Mouse (Mus musculus) midbrain, embryonic 12.5 days (tissue): ENCODE data around the gene Apeh. TPM values are rescaled to one million over a fixed set of nuclear protein-coding genes. Genes with fewer than 3 reads are reported as not detected.
"Not testable (repeated sequence)": the region's sequence is repeated elsewhere in the genome, so short reads cannot be mapped to it uniquely, and the experiment has no call there.

ENCODE experiments used
- ATAC-seq: fragments of 200-750 bp; cut with Nextera tagmentation; 2 replicates; pipeline ENCODE4 v1.8.0; 2017; ENCODE audit warnings: low read depth, moderate TSS enrichment, moderate library complexity; ENCODE audit not compliant: low FRiP score
- H3K27ac ChIP-seq: fragments of 300-500 bp; sonication (generic); replicated peaks from 2 replicates; pipeline ENCODE4 v1.5.1; 2016; ENCODE audit warnings: mild to moderate bottlenecking
- H3K27me3 ChIP-seq: fragments of 300-500 bp; sonication (generic); 2 replicates; pipeline ENCODE4 v1.6.1; 2016; ENCODE audit warnings: mild to moderate bottlenecking
- H3K36me3 ChIP-seq: fragments of 300-500 bp; sonication (generic); 2 replicates; pipeline ENCODE4 v1.6.1; 2016
- H3K4me1 ChIP-seq: fragments of 300-500 bp; sonication (generic); 2 replicates; pipeline ENCODE4 v1.6.1; 2016
- H3K4me2 ChIP-seq: fragments of 300-500 bp; sonication (generic); replicated peaks from 2 replicates; pipeline ENCODE4 v1.6.1; 2016; ENCODE audit warnings: mild to moderate bottlenecking, moderate library complexity
- H3K4me3 ChIP-seq: fragments of 300-500 bp; sonication (generic); 2 replicates; pipeline ENCODE4 v1.5.1; 2016; ENCODE audit warnings: mild to moderate bottlenecking
- H3K9ac ChIP-seq: fragments of 300-500 bp; sonication (generic); replicated peaks from 2 replicates; pipeline ENCODE4 v1.6.1; 2016; ENCODE audit warnings: mild to moderate bottlenecking, moderate library complexity
- H3K9me3 ChIP-seq: fragments of 300-500 bp; sonication (generic); 2 replicates; pipeline ENCODE4 v1.6.1; 2016; ENCODE audit warnings: mild to moderate bottlenecking
- WGBS: fragments of 180-500 bp; shearing (Covaris S2); methylation state at CpG from one replicate; pipeline ENCODE4 v1.1.7; 2016; 5-methylcytosine and 5-hydroxymethylcytosine counted together
- polyA plus RNA-seq: library from polyadenylated mRNA; unstranded; fragments of >200 nt; fragmentation: Nextera tagmentation; extraction: Ambion mirVana; gene quantifications from 2 replicates; pipeline ENCODE4 v1.2.1, GENCODE M21; 2016

The Apeh gene
- polyA plus RNA-seq = 63.2 and 70.2 TPM in 2 replicates

- Histone ChIP-seq H3K4me3 (peak within 1 kb of the TSS; percentile 88), H3K4me2 (peak within 1 kb of the TSS; percentile 95), H3K36me3 (peaks cover 38% of the 10 kb centered on the region), H3K9ac (peak within 1 kb of the TSS; percentile 90), H3K27ac (peak within 1 kb of the TSS; percentile 73), H3K9me3 (no peaks in the 10 kb centered on the region), H3K27me3 (no peaks in the 10 kb centered on the region), H3K4me1 (peaks cover 28% of the 10 kb centered on the region)
- peak; percentile 94 for ATAC-seq
- under 1% methylated on average over 51 of the region's 52 CpGs for WGBS
Measured at GRCm38 (mm10) chr9:108094184-108094941, at the start of gene Apeh. TSS of gene Apeh (minus strand) at chr9:108094606.

GRCm38 (mm10) chr9:108143470-108143869, 49.1 kb upstream of the Apeh start:
- Histone ChIP-seq H3K9ac (no peak overlapping the region), H3K9me3 (no peaks in the 10 kb centered on the region), H3K4me3 (no peak overlapping the region), H3K36me3 (peaks cover 9% of the 10 kb centered on the region), H3K27me3 (no peaks in the 10 kb centered on the region), H3K27ac (no peak overlapping the region), H3K4me2 (no peak overlapping the region), H3K4me1 (peaks cover 2% of the 10 kb centered on the region; the same call in 1 of the 2 replicates)
- WGBS = 88% methylated on average over 2 of the region's 2 CpGs
- no peak for ATAC-seq

- WGBS = 87% methylated on average over 10 of the region's 10 CpGs
- H3K27ac ChIP-seq = no peak overlapping the region
- peaks cover 2% of the 10 kb centered on the region; the same call in 1 of the 2 replicates for H3K4me1 ChIP-seq
- H3K4me2 ChIP-seq = no peak overlapping the region
- H3K27me3 ChIP-seq = no peaks in the 10 kb centered on the region
- H3K36me3 ChIP-seq = peaks cover 29% of the 10 kb centered on the region
- H3K9me3 ChIP-seq = no peaks in the 10 kb centered on the region
- ATAC-seq = no peak
- H3K4me3 ChIP-seq = no peak overlapping the region
- no peak overlapping the region for H3K9ac ChIP-seq
Measured at GRCm38 (mm10) chr9:108141387-108141786, 47.0 kb upstream of the Apeh start.

- H3K9me3 ChIP-seq = no peaks in the 10 kb centered on the region
- H3K4me1 ChIP-seq = peaks cover 2% of the 10 kb centered on the region; the same call in 1 of the 2 replicates
- WGBS = 77% methylated on average over 7 of the region's 7 CpGs
- no peak for ATAC-seq
- H3K4me2 ChIP-seq = no peak overlapping the region
- H3K9ac ChIP-seq = no peak overlapping the region
- H3K36me3 ChIP-seq = peaks cover 30% of the 10 kb centered on the region
- 0 out of 2 replicates have a peak, but pooled peaks cover under 1% of the 10 kb centered on the region for H3K27me3 ChIP-seq
- H3K4me3 ChIP-seq = no peak overlapping the region
- H3K27ac ChIP-seq = no peak overlapping the region
Measured at GRCm38 (mm10) chr9:108139963-108140695, 45.7 kb upstream of the Apeh start.

- no peaks in the 10 kb centered on the region for H3K9me3 ChIP-seq
- H3K4me3 ChIP-seq = no peak overlapping the region
- WGBS = 87% methylated on average over 17 of the region's 17 CpGs
- H3K4me1 ChIP-seq = no peaks in the 10 kb centered on the region
- H3K27me3 ChIP-seq = 0 out of 2 replicates have a peak, but pooled peaks cover 4% of the 10 kb centered on the region
- H3K27ac ChIP-seq = no peak overlapping the region
- H3K9ac ChIP-seq = no peak overlapping the region
- no peak for ATAC-seq
- H3K36me3 ChIP-seq = peaks cover 32% of the 10 kb centered on the region
- no peak overlapping the region for H3K4me2 ChIP-seq
Measured at GRCm38 (mm10) chr9:108139169-108139962, 45.0 kb upstream of the Apeh start.

- H3K4me3 ChIP-seq = no peak overlapping the region
- no peak overlapping the region for H3K9ac ChIP-seq
- H3K27me3 ChIP-seq = 0 out of 2 replicates have a peak, but pooled peaks cover 4% of the 10 kb centered on the region
- no peak for ATAC-seq
- H3K4me2 ChIP-seq = no peak overlapping the region
- no peaks in the 10 kb centered on the region for H3K4me1 ChIP-seq
- H3K27ac ChIP-seq = no peak overlapping the region
- WGBS = 78% methylated on average over 6 of the region's 6 CpGs
- peaks cover 32% of the 10 kb centered on the region for H3K36me3 ChIP-seq
- no peaks in the 10 kb centered on the region for H3K9me3 ChIP-seq
Measured at GRCm38 (mm10) chr9:108138118-108138517, 43.7 kb upstream of the Apeh start.

- Histone ChIP-seq H3K4me1 (no peaks in the 10 kb centered on the region), H3K9me3 (no peaks in the 10 kb centered on the region), H3K27me3 (0 out of 2 replicates have a peak, but pooled peaks cover 4% of the 10 kb centered on the region), H3K27ac (no peak overlapping the region), H3K36me3 (peaks cover 32% of the 10 kb centered on the region), H3K9ac (no peak overlapping the region), H3K4me2 (no peak overlapping the region), H3K4me3 (no peak overlapping the region)
- WGBS = 72% methylated on average over 17 of the region's 17 CpGs
- no peak for ATAC-seq
Measured at GRCm38 (mm10) chr9:108137523-108137922, 43.1 kb upstream of the Apeh start.

- Histone ChIP-seq H3K4me3 (no peak overlapping the region), H3K27me3 (0 out of 2 replicates have a peak, but pooled peaks cover 4% of the 10 kb centered on the region), H3K9me3 (no peaks in the 10 kb centered on the region), H3K4me2 (no peak overlapping the region), H3K4me1 (no peaks in the 10 kb centered on the region), H3K9ac (no peak overlapping the region), H3K27ac (no peak overlapping the region), H3K36me3 (peaks cover 32% of the 10 kb centered on the region)
- no peak for ATAC-seq
- 87% methylated on average over 6 of the region's 6 CpGs for WGBS
Measured at GRCm38 (mm10) chr9:108136930-108137462, 42.6 kb upstream of the Apeh start.

- no peak for ATAC-seq
- H3K4me1 ChIP-seq = no peaks in the 10 kb centered on the region
Measured at GRCm38 (mm10) chr9:108136225-108136624, 41.8 kb upstream of the Apeh start.

GRCm38 (mm10) chr9:108135679-108136078, 41.3 kb upstream of the Apeh start:
- peaks cover 34% of the 10 kb centered on the region for H3K36me3 ChIP-seq
- H3K27ac ChIP-seq, H3K4me3 ChIP-seq, H3K4me1 ChIP-seq, ATAC-seq, H3K4me2 ChIP-seq, H3K9me3 ChIP-seq, H3K9ac ChIP-seq, H3K27me3 ChIP-seq: not testable (repeated sequence)
- WGBS = 96% methylated on average over 3 of the region's 3 CpGs

More at GRCm38 (mm10) chr9:108136225-108136624, 41.8 kb upstream of the Apeh start:
- no peak overlapping the region for H3K4me2 ChIP-seq
- no peak overlapping the region for H3K27ac ChIP-seq
- WGBS = 19% methylated on average over 1 of the region's 1 CpGs
- H3K4me3 ChIP-seq = no peak overlapping the region
- peaks cover 34% of the 10 kb centered on the region for H3K36me3 ChIP-seq
- no peaks in the 10 kb centered on the region for H3K9me3 ChIP-seq
- 0 out of 2 replicates have a peak, but pooled peaks cover 4% of the 10 kb centered on the region for H3K27me3 ChIP-seq
- H3K9ac ChIP-seq = no peak overlapping the region

GRCm38 (mm10) chr9:108133478-108133877, 39.1 kb upstream of the Apeh start:
- no peak for ATAC-seq
- no peak overlapping the region for H3K27ac ChIP-seq
- H3K4me1 ChIP-seq = no peaks in the 10 kb centered on the region
- 91% methylated on average over 1 of the region's 1 CpGs for WGBS
- H3K4me2 ChIP-seq = no peak overlapping the region
- 0 out of 2 replicates have a peak, but pooled peaks cover 4% of the 10 kb centered on the region for H3K27me3 ChIP-seq
- H3K36me3 ChIP-seq = peaks cover 25% of the 10 kb centered on the region
- H3K4me3 ChIP-seq = no peak overlapping the region
- H3K9me3 ChIP-seq = no peaks in the 10 kb centered on the region
- no peak overlapping the region for H3K9ac ChIP-seq
